Mouse (Mus musculus): ENCODE measurements around the gene Ccdc121.

- no peak for TF ChIP-seq CTCF (conservative IDR thresholded peaks at IDR 0.05 in 1 of 2, IDR thresholded peaks at IDR 0.05 in 1 of 2; ENCODE audit: low read depth in 2 of 2, low read length in 2 of 2)
- TF ChIP-seq MEF2A (IDR thresholded peaks at IDR 0.05; ENCODE audit: borderline replicate concordance, low read depth, low read length), result no peak
Measured at GRCm38 (mm10) chr1:181462051-181462905, 49.0 kb downstream of the Ccdc121 start.

Measured in CH12.LX (cell line).